Mouse (Mus musculus) bone marrow, adult 2 months (tissue): ENCODE data around the gene Dqx1.

Experiments used
- CTCF ChIP-seq: fragments of 200-500 bp; IDR thresholded peaks from 2 replicates; pipeline ENCODE4 v1.5.1; 2011; ENCODE audit warnings: low read length, control low read depth; ENCODE audit not compliant: control insufficient read depth, insufficient read depth
- POLR2A ChIP-seq: fragments of 200-500 bp; IDR thresholded peaks from 2 replicates; pipeline ENCODE4 v1.6.1; 2011; ENCODE audit warnings: low read depth, mild to moderate bottlenecking, control low read depth, low read length, borderline replicate concordance; ENCODE audit not compliant: control insufficient read depth

DNA sequence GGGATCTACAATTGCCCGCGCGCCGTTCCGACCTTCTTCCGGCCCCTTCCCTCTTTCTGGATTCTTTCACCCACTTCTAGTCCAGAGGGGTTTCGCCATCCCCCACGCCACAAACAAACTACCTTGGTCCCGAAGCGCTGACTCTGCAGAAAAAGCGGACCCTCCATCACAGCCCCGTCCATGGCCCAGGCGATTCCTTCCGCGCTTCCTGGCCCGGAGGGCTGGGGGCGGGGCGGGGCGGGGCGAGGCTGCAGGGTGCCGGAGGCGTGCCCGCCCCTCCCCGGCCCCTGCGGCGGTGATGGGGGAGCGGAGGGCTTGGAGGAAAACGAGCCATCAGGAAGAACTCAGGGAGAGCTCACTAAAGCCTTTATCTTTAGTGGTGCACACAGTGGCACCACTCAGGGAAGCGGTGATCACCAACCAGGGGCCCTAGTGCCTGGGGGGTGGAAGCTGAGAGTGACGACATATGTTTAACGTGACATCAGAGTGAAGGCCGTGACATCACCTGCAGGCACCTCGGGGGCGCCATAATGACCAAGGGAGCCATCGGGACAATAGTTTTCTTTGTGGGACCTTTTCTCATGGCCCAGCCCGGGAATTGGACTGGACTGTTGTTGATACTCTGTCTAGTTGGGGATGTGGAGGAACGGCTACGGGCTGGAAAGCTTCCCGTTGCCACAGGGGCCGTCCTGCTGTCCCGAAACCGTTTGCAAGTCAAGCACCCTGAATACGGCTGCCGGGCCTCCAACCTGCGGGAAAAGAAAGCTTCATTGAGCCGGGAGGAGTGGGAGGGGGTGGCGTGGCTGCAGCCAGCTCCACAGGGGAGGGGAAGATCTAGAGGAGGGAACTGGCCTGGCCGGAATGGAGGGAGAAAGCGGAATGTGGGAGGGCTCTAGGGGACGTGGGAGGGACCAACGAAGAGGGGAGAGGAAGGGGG, 24.1 kb upstream of the Dqx1 start, which contains the start of the genes Dok1 and Loxl3:
- TF ChIP-seq CTCF (no peak), POLR2A (peak; percentile 70)
